Mouse (Mus musculus) liver, embryonic 16.5 days (tissue): ENCODE measurements around the gene Gm49361. TPM values are rescaled to one million over a fixed set of nuclear protein-coding genes. Genes with fewer than 3 reads are reported as not detected.
"Not testable (repeated sequence)": the region's sequence is repeated elsewhere in the genome, so short reads cannot be mapped to it uniquely, and the experiment has no call there.

Source experiments
- ATAC-seq: fragments of 200-750 bp; cut with Nextera tagmentation; 2 replicates; pipeline ENCODE4 v1.8.0; 2017; ENCODE audit warnings: low read depth, mild to moderate bottlenecking, moderate number of reproducible peaks, moderate library complexity
- H3K27ac ChIP-seq: fragments of 300-500 bp; sonication (generic); 2 replicates; pipeline ENCODE4 v1.5.1; 2014; ENCODE audit warnings: mild to moderate bottlenecking, low read length
- H3K27me3 ChIP-seq: fragments of 300-500 bp; sonication (generic); 2 replicates; pipeline ENCODE4 v1.6.1; 2014; ENCODE audit warnings: low read depth, low read length, mixed read lengths; ENCODE audit not compliant: control insufficient read depth, insufficient read depth
- H3K36me3 ChIP-seq: fragments of 300-500 bp; sonication (generic); 2 replicates; pipeline ENCODE4 v1.6.1; 2014; ENCODE audit warnings: mild to moderate bottlenecking; ENCODE audit not compliant: control insufficient read depth, insufficient read depth
- H3K4me1 ChIP-seq: fragments of 300-500 bp; sonication (generic); 2 replicates; pipeline ENCODE4 v1.6.1; 2014; ENCODE audit warnings: low read depth, low read length, mixed read lengths; ENCODE audit not compliant: control insufficient read depth
- H3K4me2 ChIP-seq: fragments of 300-500 bp; sonication (generic); 2 replicates; pipeline ENCODE4 v1.6.1; 2014; ENCODE audit warnings: low read depth, low read length, mixed read lengths
- H3K4me3 ChIP-seq: fragments of 300-500 bp; sonication (generic); 2 replicates; pipeline ENCODE4 v1.5.1; 2014; ENCODE audit warnings: low read depth, mild to moderate bottlenecking, low read length
- H3K9ac ChIP-seq: fragments of 300-500 bp; sonication (generic); 2 replicates; pipeline ENCODE4 v1.6.1; 2014; ENCODE audit warnings: low read depth, low read length
- H3K9me3 ChIP-seq: fragments of 300-500 bp; sonication (generic); replicated peaks from 2 replicates; pipeline ENCODE4 v1.6.1; 2016; ENCODE audit warnings: low read length; ENCODE audit not compliant: control insufficient read depth
- WGBS: fragments of 180-500 bp; shearing (Covaris S2); extraction: QIAGEN DNeasy Blood & Tissue Kit; methylation state at CpG from one replicate; pipeline ENCODE4 v1.1.7; 2014; ENCODE audit not compliant: insufficient replicate concordance; 5-methylcytosine and 5-hydroxymethylcytosine counted together
- polyA plus RNA-seq: library from polyadenylated mRNA; unstranded; fragments of >200 nt; fragmentation: Nextera tagmentation; extraction: Ambion mirVana; gene quantifications from 2 replicates; pipeline ENCODE4 v1.2.1, GENCODE M21; 2015

Gm49361 gene
- polyA plus RNA-seq, 1 experiment from 2014 or later = not detected

DNA sequence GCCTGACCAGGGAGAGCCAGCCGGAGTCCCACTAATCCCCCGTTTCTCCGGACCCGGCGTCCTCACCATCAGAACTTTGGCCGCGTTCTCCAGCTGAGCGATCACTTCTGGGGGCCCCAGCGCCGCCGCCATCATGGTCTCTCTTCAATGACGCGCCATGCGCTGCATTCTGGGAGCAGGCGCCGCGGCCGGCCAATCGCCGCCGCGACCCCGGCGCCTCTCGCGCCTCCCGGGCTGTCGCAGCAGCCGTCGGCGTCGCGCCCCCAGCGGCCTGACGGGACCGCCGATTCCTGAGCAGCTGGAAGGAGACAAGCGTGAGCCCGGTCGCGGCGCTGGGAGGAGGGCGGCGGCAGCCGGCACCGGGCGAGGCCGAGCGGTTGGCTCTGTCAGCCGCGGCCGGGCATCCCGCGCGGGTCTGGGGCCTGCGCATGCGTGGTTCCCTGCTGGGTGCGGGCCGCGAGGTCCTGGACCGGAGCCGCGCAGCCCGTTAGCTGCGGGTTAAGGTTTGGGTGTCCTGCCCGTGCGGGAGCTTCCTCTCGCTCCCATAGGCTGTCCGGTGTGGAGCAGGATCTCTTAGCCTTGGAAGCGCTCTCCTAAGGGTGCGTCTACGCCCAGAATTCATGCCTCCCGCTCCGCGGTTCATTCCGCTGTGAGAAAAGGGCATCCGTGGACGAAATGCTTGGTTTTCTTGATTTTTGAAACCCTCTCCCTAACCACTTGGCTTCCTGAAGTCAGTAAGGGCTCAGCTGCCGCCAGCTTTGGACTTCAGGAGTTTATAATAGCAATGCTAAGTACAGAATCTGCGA lies 80.9 kb downstream of the Gm49361 start, which contains the start of gene Xpo4:
Gene Xpo4, minus strand, starts transcription at position 609 of the 806 bp plus-strand sequence.
- whole genome bisulfite sequencing = under 1% methylated on average over 79 of the region's 80 CpGs

GRCm38 (mm10) chr14:57664311-57664821 lies 81.5 kb downstream of the Gm49361 start:
- Histone ChIP-seq H3K4me1 (peaks cover 12% of the 10 kb centered on the region), H3K27ac (peak overlapping the region; percentile 97), H3K9me3 (no peaks in the 10 kb centered on the region), H3K27me3 (no peaks in the 10 kb centered on the region), H3K4me3 (peak overlapping the region; percentile 88), H3K4me2 (peak overlapping the region; percentile 90), H3K9ac (peak overlapping the region; percentile 93), H3K36me3 (no peaks in the 10 kb centered on the region)
- under 1% methylated on average over 19 of the region's 19 CpGs for WGBS
- peak; percentile 42 for ATAC-seq

More for the DNA sequence above, 80.9 kb downstream of the Gm49361 start, which contains the start of gene Xpo4:
- peak; percentile 89 for ATAC-seq
- Histone ChIP-seq H3K4me2 (peak within 1 kb of the TSS; percentile 90), H3K9ac (peak within 1 kb of the TSS; percentile 93), H3K4me3 (peak within 1 kb of the TSS; percentile 88), H3K9me3 (no peaks in the 10 kb centered on the region), H3K4me1 (peaks cover 12% of the 10 kb centered on the region), H3K27ac (peak within 1 kb of the TSS; percentile 97), H3K36me3 (no peaks in the 10 kb centered on the region), H3K27me3 (no peaks in the 10 kb centered on the region)

- Histone ChIP-seq H3K36me3 (no peaks in the 10 kb centered on the region), H3K9me3 (no peaks in the 10 kb centered on the region), H3K4me1 (peaks cover 12% of the 10 kb centered on the region), H3K9ac (peak overlapping the region; percentile 93), H3K27ac (no peak overlapping the region), H3K27me3 (no peaks in the 10 kb centered on the region), H3K4me2 (peak overlapping the region; percentile 90), H3K4me3 (peak overlapping the region; percentile 88)
- no peak for ATAC-seq
- WGBS = 16% methylated on average over 1 of the region's 1 CpGs
Measured at GRCm38 (mm10) chr14:57663630-57664029, 82.3 kb downstream of the Gm49361 start.

- Histone ChIP-seq H3K9me3 (no peaks in the 10 kb centered on the region), H3K4me3 (no peak overlapping the region), H3K4me1 (no peaks in the 10 kb centered on the region), H3K27me3 (no peaks in the 10 kb centered on the region), H3K27ac (no peak overlapping the region), H3K4me2 (no peak overlapping the region), H3K36me3 (no peaks in the 10 kb centered on the region), H3K9ac (no peak overlapping the region)
- 92% methylated on average over 4 of the region's 4 CpGs for WGBS
- no peak for ATAC-seq
Measured at GRCm38 (mm10) chr14:57658301-57658700, 87.6 kb downstream of the Gm49361 start.

DNA sequence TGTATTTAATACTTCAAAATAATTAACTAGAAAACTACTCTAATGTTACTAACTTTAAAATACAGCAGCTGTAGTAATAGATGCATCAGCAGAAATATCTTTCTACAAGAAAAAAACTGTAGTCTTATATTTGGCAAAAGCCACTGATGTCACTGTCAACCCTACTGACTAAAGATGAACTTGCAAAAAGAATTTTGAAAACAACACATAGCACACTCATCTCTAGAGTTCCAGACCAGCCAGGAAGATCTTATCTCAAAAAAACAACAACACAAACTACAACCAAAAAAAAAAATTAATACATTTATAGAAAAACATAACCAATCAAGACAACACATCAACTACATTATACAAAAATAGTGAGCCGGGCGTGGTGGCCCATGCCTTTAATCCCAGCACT lies 88.4 kb downstream of the Gm49361 start:
- Histone ChIP-seq H3K36me3 (no peaks in the 10 kb centered on the region), H3K4me1 (no peaks in the 10 kb centered on the region), H3K27me3 (no peaks in the 10 kb centered on the region), H3K9ac (no peak overlapping the region), H3K9me3 (no peaks in the 10 kb centered on the region), H3K4me2 (no peak overlapping the region), H3K4me3 (no peak overlapping the region), H3K27ac (no peak overlapping the region)
- WGBS = 88% methylated on average over 2 of the region's 2 CpGs
- no peak for ATAC-seq

DNA sequence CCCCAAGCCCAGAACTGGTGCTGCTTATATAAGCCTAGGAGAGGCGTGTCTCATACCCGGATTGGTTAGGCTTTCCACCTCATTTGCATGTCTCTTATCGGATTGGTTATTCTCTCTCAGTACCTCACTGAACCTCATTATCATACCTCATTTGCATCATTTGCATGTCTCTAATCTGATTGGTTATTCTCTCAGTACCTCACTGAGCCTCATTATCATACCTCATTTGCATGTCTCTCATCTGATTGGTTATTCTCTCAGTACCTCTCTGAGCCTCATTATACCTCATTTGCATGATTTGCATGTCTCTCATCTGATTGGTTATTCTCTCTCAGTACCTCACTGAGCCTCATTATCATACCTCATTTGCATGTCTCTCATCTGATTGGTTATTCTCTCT lies 89.4 kb downstream of the Gm49361 start:
- WGBS = 94% methylated on average over 3 of the region's 3 CpGs
- H3K4me2 ChIP-seq, H3K27me3 ChIP-seq, H3K4me1 ChIP-seq, H3K9ac ChIP-seq, H3K4me3 ChIP-seq, H3K36me3 ChIP-seq, H3K27ac ChIP-seq, H3K9me3 ChIP-seq: not testable (repeated sequence)
- ATAC-seq = peak; percentile 79

DNA sequence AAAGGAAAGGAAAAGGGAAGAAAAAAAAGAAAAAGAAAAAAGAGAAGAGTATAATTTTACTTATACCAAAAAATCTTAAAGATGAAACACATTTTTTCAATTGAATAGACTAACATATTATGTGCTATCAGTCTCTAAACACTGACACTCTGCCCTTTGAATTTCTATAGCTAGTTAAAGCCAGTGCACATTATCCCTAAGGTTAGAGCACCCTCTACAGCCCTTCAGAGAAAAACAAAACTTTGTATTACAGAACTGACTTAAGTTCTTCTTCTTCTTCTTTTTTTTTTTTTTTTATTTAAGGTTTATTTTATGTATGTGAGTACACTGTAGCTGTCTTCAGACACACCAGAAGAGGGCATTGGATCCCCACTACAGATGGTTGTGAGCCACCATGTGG lies 96.4 kb downstream of the Gm49361 start:
- H3K27me3 ChIP-seq = no peaks in the 10 kb centered on the region
- no peaks in the 10 kb centered on the region for H3K36me3 ChIP-seq
- H3K4me3 ChIP-seq = no peak overlapping the region
- no peak overlapping the region for H3K9ac ChIP-seq
- no peak overlapping the region for H3K27ac ChIP-seq
- H3K4me2 ChIP-seq = no peak overlapping the region
- H3K9me3 ChIP-seq = no peaks in the 10 kb centered on the region
- H3K4me1 ChIP-seq = no peaks in the 10 kb centered on the region
- no peak for ATAC-seq

DNA sequence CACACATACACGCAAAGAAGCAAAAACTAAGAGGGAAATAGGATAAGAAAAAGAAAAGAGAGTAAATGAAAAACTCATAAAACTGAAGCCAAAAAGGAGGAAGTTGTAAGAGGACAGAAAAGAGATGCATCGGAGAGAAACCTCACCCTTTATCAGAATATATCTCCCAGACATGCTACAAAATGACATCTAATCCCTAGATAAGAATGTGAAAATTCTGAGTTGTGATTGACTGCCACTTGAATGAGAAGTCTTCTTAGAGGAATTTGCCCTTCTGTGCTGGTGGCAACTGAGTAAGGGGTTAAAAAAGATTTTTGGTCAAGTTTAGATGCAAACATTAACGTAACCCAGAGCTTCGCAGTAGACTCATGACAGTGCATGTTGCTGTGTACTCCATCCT lies 99.7 kb downstream of the Gm49361 start:
- H3K4me2 ChIP-seq = no peak overlapping the region
- no peaks in the 10 kb centered on the region for H3K27me3 ChIP-seq
- no peak for ATAC-seq
- H3K4me3 ChIP-seq = no peak overlapping the region
- 68% methylated on average over 4 of the region's 4 CpGs for WGBS
- H3K9ac ChIP-seq = no peak overlapping the region
- no peaks in the 10 kb centered on the region for H3K9me3 ChIP-seq
- no peaks in the 10 kb centered on the region for H3K4me1 ChIP-seq
- no peak overlapping the region for H3K27ac ChIP-seq
- H3K36me3 ChIP-seq = no peaks in the 10 kb centered on the region

- Histone ChIP-seq H3K4me1 (no peaks in the 10 kb centered on the region; the same call in 1 of the 2 replicates), H3K36me3 (peaks cover 8% of the 10 kb centered on the region; the same call in 1 of the 2 replicates), H3K4me3 (no peak overlapping the region), H3K9ac (no peak overlapping the region), H3K4me2 (no peak overlapping the region), H3K9me3 (no peaks in the 10 kb centered on the region), H3K27me3 (no peaks in the 10 kb centered on the region), H3K27ac (no peak overlapping the region)
- 92% methylated on average over 3 of the region's 3 CpGs for WGBS
- ATAC-seq = no peak
Measured at GRCm38 (mm10) chr14:57639153-57639552, 106.8 kb downstream of the Gm49361 start.
